Mouse (Mus musculus) hematopoietic stem cell, adult 5-6 weeks (primary cell): ENCODE measurements around the gene Mylip. TPM values are rescaled to one million over a fixed set of nuclear protein-coding genes. Genes with fewer than 3 reads are reported as not detected.

ENCODE experiments used
- ATAC-seq, 2 experiments: fragments of 125-278 bp in 1 of 2; replicated peaks in 1 of 2; 2 replicates each; pipeline ENCODE4 v1.8.0; 2016 to 2017; ENCODE audit warnings: inconsistent platforms in 2 of 2, mild to moderate bottlenecking in 2 of 2, moderate number of reproducible peaks in 2 of 2, low read depth in 1 of 2, moderate TSS enrichment in 1 of 2; ENCODE audit not compliant: low FRiP score in 2 of 2, poor library complexity in 2 of 2, severe bottlenecking in 2 of 2, insufficient read depth in 1 of 2, low TSS enrichment in 1 of 2
- total RNA-seq: library from RNA; stranded (forward); fragments of 172-1452, 232-1000 nt; gene quantifications from 2 replicates; pipeline ENCODE4 v1.2.3, GENCODE M21; 2017

The Mylip gene
- total RNA-seq, 1 experiment from 2014 or later = 26.1 TPM

DNA sequence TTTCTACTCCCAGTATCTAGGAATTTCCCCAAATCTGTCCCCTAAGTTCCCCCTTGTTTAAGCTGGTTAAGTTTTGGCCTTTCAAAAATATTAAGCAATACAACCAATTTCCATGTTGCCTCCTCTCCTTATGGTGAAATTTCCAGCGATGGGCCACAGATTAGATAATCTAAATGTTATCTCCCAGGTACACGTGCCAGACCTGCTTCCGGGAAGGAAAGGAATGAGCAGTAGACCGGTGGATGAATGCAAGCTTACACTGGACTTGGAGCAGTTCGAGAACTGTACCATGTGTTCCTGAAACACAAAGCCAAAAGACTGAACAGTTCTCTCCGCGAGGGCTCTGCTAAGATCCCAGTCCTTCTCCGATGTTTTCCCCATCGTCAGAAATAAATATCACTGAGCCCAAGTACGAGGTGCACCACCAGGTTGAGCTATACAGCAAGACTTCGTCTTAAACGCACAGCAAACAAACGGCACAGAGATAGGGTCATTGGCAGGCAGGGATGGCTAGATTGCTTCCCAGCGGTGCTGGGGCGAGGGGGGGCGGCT is 1.2 kb upstream of the Mylip start:
- no peak for ATAC-seq

DNA sequence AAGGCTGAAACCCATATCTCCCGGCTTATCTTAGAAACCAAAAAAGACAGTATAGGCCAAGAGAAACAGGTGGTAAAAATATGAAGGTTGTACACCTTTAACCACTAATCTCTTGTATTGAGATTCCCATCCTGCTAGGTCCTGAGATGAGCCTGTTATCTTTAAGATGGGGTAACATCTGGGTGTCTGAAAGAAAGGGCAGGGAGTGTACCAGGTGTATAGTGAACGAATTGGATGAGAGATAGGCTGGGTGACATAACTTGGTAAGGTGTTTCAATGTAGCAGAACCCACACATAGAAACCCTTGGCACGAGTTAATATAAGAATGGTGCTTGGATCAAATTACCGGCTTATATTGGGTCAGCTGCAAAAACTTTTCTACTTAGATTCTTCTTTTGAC is 653 bp upstream of the Mylip start:
- ATAC-seq = no peak

DNA sequence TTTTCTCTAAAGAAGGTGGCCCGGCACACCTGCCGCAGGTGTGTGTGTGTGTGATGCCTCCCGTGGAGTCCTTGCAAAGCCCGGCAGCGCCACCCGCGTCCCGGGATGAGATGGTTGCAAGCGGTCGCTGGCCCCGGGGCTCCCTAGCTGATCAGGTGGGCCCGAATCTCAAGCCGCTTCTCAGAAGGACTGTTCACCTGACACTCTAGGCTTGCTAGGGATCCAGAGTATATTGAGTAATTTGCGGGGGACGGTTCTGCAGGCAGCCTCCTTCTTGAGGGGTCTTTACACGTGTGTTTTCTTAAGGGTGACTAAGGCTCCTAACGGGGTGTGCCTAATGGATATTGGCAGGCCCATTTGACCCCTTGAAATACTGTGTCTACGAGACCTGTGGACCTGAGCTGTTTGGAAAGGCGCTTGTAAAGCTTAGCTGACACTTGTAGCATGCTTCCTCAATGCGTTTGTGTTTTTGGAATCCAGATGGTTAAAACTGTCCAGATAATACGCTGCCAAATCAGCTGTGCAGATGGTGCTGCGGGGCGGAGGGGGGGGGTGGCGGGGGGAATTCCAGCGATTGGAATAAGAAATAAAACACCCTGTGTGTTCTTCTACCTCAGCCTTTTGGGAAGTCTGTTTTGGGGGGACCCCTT is 895 bp downstream of the Mylip start:
- ATAC-seq = no peak

DNA sequence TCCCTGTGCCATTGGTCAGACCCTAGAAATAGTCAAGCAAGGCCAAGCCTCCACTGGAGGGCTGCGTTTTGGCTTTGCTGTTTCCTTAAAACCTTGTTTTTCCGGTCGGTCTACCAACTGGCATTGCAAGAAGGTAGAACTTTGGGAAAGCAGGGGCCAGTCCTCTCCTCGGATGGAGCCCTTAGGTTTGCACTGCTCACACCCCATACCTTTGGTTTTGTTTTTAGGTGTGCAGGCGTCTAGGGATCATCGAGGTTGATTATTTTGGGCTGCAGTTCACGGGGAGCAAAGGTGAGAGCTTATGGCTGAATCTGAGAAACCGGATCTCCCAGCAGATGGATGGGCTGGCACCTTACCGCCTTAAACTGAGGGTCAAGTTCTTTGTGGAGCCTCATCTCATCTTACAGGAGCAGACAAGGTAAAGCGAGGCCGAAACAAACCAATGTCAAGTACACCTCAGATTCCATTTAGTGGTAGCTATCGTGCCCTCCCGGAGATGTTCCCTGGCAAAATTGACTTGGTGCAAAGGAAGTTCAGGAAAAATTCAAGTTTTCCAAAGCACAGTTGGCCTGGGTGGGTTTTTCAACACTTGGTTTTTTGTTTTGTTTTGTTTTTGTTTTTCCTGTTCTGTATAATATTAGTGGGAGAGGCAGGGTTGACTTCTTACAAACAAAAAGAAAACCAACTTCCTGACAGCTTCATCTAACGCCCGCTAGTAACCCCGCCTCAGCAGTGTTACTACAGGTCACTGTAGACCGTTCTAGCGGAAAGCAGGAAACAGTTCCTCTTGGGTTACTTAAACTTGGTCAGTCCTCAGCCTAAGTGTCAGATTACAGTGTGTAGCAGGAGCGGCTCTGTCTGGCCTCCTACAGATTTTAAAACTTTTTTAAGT is 1.7 kb downstream of the Mylip start:
- peak; percentile 47 to 65 for ATAC-seq

DNA sequence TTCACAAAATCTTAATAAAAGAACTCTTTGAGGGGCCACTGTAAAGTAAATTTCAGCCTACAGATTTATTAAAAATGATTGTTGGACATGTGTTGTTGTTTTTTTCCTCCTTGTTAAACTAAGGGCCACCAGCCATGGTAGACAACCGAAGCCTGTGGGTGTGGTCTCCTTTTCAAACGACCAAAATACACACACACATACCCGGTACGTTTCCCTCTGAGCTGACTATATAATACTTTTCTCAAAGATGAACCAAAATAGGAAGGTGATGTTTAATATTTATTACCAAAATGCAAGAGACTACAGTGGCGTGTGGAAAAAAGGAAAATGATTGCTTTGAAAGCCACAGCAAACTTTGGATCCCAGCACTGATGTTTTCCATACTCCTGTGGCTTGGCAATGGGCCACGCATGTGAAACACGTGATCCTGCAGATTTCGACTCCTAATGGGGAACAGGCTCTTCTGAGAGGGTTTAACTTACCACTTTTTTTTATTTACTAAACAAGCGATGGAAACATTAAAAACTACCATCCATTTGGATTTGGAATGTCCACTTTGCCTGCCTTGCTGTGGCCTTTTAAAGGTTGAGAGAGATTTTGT is 2.4 kb downstream of the Mylip start:
- no peak for ATAC-seq

DNA sequence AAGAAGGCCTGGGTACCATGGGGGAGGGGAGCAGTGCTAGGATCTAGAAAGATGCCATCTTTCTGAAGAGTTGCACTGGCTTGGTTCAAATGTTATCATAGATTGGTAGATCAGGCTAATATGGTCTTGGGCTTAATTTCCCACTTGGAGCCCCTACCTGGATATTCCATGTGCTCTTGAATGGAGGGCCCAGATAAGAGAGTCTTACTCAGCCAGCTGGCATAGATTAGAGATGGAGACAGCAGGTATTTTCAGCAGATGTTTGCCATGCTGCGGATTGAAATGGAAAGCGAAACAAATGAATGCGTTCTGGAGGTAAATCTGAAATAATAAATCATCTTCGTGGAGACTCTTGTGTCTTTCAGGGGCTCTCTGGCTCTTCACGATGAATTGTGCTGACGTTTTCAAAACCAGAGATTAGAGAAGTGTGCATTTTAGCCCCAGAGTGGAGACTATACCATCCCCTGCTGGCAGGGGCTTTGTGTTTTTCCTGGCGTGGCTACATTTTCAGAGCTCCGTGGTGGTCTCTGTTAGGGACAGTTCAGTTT is 4.8 kb downstream of the Mylip start:
- ATAC-seq = no peak

DNA sequence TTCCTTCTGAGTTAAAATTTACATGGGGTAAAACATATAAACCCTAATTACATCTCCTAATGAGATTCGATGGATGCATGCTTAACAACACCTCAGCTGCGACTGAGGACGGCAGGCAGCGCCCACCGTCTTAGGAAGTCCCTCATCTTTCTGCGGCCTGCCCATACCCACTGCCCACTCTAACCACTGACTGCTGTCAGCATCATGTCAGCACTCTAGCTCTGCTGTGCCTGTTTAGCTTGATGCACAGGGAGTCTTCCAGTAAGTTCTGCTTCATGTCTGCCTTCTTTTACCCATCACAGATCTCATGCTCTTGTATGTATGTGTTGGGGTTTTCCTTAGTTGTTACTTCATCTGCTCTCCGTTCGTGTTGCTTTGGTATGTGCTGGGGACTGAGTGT is 7.2 kb downstream of the Mylip start:
- no peak for ATAC-seq

DNA sequence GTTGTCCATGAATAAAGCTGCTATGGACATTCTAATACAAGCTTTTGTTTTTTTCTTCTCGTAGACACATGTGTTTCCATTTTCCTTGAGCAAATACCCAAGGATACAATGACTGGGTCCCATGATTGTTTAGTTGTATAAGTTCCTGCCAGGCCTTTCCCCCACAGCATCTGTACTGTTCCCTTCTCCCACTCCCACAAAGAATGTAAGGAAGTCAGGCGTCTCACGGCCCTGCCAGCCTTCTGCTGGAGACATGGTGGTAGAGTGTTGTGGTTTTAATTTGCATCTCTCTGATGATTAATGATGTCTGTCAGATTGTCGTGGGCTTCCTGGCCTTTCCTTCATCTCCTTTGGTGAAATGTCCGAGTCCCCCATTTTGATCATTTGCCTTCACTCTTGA is 7.7 kb downstream of the Mylip start:
- no peak for ATAC-seq

DNA sequence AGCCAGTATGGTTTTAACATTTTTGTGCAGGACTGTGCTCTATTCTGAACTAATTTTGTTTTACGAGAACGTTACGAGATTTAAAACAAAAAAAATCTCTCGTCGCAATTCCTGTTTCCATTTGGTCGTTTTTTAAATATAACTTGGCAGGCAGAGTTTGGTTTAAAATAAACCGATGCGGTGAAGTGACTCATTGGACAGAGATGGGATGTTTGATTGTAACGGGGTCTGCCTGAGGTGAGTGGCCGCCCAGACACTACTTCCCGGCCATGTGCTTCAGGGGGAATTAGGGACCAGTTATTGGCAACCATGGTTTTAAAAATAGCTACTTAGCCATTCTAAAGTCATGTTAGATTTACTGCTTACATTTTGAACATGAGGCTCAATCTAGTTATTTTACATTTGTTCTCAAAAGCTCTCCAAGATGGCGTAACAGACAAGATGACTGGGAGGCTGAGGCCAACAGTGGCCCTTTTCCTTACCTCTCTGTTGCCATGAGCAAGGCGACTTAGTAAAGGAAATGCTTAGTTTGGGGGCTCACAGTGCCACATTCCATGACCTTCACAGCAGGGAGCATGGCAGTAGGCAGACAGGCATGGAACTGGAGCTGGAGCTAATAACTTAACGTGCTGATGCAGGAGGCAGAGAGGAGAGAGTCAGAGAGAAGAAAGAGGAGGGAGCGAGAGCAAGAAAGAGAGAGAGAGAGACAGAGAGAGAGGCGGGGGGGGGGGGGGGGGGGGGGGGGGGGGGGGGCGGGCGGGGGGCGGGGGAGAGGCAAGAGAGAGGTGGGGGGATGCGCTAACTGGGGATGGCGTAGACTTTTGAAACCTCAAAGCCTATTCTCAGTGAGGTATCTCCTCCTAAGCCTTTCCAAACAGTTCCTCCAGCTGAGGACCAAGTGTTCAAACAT is 8.6 kb downstream of the Mylip start:
- ATAC-seq = no peak

DNA sequence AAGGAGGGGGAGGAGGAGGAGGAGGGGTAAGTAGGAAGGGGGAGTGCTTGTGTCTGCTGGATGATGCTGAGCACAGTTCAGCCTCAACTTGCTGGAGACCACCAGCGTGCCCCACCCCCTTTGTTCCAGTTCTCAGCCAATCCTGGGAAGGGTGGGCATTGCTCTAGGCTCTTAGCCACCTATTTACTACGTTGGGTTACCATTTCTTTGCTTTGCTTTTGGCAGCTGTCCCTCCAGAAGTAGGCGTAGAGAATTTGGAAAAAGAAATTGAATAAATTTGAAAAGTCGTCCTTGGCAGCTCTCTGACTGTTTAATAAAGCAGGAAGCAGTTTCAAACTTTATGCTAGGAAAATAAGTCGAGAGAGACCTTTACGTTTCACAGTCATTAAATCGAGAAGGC is 11.2 kb downstream of the Mylip start:
- no peak for ATAC-seq

DNA sequence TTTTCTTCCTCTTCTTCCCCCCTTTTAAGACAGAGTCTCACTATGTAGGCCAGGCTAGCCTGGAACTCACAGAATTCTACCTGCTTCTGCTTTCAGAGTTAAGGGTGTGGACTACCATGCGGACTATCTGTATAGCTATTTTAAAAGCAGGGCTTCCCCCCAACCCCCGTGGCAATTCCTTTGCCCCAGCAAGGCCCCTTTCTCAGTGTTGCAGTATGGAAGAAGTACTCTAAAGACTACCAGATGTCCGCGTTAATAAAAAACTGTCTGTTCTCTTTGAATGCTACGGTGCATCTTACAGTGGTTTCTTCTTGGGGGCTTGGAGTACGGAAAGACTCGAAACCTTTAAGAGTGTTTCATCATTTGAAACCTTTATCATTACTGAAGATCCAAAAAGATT is 12.3 kb downstream of the Mylip start:
- no peak for ATAC-seq

DNA sequence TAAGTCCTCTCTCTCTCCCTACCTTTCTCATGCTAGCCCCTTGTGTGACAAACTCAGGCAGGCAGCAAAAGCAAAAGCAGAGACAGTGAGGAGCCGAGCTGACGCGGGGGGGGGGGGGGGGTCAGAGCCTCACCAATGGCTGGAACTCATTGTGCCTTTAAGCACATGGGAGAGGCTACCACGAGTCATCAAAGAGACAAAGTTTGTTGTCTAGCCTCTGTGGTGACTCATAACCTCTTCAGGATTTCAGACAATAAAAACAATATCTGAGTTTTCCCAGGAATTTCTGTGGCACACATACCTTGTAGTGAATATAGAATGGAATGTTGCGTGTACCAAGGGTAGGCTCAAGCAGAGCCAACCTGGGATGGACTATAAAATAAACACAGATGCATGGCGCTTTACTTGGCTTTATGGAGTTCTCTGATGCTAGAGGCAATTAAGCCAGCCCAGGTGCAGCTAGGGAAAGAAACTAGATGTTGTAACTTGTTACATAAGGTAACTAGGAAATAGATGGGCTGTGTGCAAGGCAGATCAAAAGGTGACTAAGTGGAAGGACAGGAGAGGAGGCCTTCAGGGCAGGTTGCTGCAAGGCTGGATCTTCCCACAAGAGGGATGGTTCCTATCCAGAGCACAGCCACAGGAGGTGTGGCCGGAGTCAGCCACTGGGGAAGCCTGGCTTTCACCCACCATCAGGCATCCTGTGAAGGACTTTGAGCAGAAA is 12.9 kb downstream of the Mylip start:
- ATAC-seq = no peak

DNA sequence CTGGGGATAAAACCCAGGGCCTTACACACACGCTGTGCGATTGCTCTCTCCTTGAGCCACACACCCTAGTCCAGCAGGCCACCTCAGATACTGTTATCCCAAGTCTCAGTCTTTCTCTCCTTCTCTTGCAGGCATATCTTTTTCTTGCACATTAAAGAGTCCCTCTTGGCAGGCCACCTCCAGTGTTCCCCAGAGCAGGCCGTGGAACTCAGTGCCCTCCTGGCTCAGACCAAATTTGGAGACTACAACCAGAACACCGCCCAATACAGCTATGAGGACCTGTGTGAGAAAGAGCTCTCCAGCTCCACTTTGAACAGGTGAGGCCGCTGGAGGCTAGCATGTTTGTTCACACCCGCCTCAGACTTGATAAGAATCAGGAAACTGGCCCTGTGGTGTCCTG is 14.7 kb downstream of the Mylip start:
- ATAC-seq = peak in 1 of 2 experiments; percentile 65; a peak in 3 of 4 replicates

DNA sequence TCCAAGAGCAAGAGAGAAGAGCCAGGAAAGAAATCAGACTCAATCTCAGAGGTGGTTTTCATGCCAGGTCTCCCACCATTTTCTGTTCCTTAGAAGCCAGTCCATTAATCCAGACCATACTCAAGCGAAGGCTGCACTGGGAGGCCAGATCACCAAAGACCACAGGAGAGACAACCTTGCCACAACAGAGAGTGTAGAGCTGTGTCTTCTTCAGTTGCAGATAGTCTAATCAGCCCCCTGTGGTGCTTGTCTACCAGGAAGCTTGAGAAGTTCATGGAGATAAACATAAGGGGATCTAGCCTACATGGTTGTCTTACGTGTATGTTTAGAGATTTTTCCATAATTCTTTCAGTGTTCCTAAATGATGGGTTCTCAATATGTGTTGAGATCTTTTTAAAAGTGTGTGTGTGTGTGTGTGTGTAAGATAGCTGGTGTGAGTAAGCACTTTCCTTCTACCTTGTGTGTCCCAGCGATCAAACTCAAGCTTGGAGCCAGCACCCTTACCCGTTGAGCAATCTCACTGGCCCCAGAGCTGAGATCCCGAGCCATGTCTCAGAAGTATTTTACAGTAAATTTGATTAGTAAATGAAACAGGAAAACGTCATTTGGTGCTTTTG is 15.8 kb downstream of the Mylip start:
- no peak for ATAC-seq

DNA sequence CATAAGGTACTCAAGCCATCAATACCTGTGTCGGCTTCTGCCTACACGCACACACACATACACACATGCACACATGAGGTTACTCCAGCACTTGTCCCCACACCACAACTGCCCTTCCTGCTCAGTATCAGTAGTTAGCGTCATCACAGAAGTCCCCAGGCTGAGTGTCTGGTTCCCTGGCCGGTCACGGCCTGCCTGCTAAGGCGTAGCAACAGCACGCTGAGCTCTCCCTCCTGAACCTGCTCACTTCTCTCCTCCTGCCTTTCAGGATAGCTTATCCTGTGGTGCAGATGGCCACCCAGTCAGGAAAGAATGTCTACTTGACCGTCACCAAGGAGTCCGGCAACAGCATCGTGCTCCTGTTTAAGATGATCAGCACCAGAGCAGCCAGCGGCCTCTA is 16.7 kb downstream of the Mylip start:
- no peak for ATAC-seq

DNA sequence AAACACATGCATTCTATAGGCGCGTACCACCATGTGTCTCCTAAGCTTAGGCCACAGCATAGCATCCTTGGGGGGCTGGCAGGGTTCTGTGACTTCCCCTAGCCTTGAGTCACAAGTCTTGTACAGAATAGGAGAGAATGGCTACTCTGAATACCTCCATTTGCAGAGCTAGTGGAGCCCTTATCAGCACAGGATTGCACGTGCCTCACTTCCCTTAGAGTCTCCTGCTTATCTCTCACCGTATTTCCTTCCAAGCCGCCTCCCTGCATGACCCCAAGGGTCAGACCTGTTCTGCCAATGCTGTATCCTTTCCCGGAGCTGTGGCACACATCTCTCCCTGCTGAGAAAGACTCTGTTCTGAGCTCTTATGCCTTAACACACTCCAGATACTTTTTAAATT is 17.2 kb downstream of the Mylip start:
- ATAC-seq = no peak; a peak in 1 of 4 replicates
